Mouse (Mus musculus) kidney, adult 18-20 months (tissue): ENCODE data around the gene Olfr166.
"Not testable (repeated sequence)": the region's sequence is repeated elsewhere in the genome, so short reads cannot be mapped to it uniquely, and the experiment has no call there.

ENCODE experiments used
- DNase-seq: peaks from one replicate; pipeline ENCODE4 v3.0.0; 2021

Gene Olfr166

DNA sequence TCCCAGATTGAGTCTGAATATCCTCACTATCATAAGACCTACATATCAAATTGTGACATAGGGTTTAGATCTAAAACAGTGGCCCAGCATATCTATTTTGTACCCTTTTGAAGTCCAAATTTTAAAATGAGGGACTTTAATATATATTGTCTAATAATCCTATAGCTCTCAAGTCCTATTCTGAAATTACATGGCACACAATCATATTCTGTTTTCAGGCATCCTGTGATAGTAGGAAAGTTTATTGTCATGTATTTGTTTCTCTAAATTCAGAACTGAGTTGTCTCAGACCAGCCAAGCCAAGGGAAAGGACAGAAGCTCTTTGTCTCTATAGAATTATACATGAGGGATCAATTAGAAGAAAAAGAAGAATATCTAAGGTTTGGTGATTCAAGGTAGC is at the start of gene Olfr166:
Olfr166 (plus strand) TSS at position 301 of the 400 bp plus-strand sequence.
- no peak for DNase-seq

DNA sequence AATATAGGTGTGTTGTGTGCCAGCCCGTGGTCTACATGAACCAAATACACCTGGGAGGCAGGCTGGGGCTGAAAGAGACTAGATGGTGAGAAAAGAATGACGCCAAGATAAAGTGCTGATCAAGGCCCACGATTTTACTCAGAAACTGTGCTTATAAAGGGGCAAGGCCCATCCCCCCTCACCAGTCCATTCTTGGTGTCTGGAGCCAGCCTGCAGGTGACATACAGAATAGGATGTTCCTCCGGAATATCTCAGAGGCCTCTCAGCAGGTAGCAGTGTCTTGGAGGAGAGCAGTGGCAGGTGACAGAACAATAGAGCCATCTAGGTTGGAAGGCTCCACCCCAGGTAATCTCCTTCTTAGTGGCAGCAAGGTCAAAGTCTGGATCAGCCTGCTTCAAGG is 24.8 kb upstream of the Olfr166 start:
- not testable (repeated sequence) for DNase-seq

DNA sequence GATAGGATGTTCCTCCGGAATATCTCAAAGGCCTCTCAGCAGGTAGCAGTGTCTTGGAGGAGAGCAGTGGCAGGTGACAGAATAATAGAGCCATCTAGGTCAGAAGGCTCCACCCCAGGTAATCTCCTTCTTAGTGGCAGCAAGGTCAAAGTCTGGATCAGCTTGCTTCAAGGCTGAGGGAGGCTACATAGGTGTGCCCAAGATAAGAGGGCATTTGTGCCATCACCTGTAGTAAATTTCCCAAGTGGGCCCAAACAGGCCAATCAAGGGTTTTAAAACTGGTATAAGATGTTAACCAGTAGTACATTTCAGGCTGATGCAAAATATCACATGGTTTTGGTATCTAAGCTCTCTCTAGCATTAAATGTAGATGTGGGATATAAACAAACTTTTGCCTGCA is 19.1 kb upstream of the Olfr166 start:
- no peak for DNase-seq

DNA sequence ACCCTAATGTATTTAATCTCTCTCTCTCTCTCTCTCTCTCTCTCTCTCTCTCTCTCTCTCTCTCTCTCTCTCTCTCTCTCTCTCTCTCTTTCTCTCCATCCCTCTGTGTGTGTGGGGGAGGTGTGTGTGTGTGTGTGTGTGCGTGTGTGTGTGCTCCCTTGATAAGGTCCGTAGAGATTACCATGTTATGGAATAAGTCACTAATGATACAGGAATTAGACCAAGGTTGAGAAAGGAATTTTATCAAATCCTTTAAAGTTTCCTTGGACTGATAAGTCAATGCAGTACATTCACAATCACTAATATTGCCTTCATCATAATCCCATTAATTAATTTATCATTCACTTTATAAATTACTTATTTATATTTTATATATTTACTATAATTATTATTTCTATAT is 38.7 kb downstream of the Olfr166 start, which contains the start of gene Olfr167:
Olfr167 (minus strand) TSS at position 101 of the 400 bp plus-strand sequence.
- no peak for DNase-seq

DNA sequence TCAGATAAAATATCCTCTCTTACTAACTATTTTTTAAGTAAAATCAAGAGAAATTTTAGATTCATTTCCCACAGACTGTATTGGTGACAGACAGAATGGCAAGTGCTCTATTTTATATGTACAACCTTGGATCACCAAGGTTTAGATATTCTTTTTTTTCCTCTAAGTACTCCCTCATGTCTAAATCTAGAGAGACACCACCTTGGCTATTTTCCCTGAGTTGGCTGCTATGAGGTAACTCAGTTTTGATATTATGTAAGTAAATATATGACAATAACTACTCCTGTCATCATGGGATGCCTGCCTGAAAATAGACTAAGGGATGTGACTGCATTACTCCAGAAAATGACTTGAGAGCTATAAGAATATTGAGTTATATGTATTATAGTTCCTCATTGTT is 52.0 kb downstream of the Olfr166 start, which contains the start of gene Olfr168:
Olfr168 (minus strand) TSS at position 101 of the 400 bp plus-strand sequence.
- DNase-seq = no peak
